Comparison of ENCODE assay signal across 9 mouse cellular contexts in the genomic region with DNA sequence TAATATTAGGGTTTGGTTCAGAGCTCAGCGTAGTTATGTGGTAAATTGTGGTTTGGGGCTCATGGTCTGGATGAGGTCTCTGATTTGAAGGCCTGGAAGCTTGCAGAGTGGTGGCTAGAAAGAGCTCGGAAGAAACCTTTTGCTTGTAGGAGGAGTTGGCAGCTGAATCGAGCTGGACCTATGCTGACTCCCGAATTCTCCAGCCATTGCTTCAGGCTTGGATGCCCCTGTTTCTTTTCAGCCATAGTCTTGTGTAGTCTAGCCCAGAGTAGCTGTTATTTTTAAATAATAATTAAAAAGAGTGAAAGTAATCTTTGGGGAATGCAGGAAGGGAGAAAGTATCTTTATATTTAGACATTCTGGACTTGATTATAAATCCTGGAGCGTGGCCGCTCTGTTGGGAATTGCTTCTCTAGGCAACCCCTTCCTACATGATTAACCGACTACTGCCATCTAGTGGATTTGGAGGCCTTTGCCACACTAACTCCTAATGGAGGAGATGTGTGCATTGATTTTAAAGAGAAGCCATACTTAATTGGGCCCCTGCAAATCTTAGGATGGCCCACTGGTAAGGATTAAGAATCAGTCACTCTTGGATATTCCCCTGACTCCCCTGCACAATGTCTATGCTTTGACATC.
DNase-seq lines count a peak whose midpoint lies in the region; ATAC-seq and TF ChIP-seq lines count a peak whose summit lies in the region.
"Had no signal": no experiment of that assay in that cellular context is flagged by ENCODE, and none has a peak within 500 bp of the region (broad histone marks: within the 10 kb centered on the region; RNA-seq: fewer than 3 reads in every experiment).

No protein-coding gene starts in this region.

- WGBS in liver, adult 2 months = 50% methylated on average over 7 of the region's 7 CpGs
- WGBS in liver, embryonic 12.5 days (ENCODE audit: insufficient replicate concordance) = 41% methylated on average over 7 of the region's 7 CpGs
- WGBS in midbrain, embryonic 12.5 days = 32% methylated on average over 7 of the region's 7 CpGs

- no peaks in the 10 kb centered on the region for H3K4me1 ChIP-seq in liver, adult 2 months (ENCODE audit: control insufficient read depth, insufficient read depth, low read length)
- H3K4me1 ChIP-seq in liver, embryonic 12.5 days = no peaks in the 10 kb centered on the region
- H3K4me1 ChIP-seq in midbrain, embryonic 12.5 days = no peaks in the 10 kb centered on the region

- H3K36me3 ChIP-seq in liver, adult 2 months (ENCODE audit: control insufficient read depth, insufficient read depth, low read length) = no peaks in the 10 kb centered on the region
- H3K36me3 ChIP-seq in liver, embryonic 12.5 days = no peaks in the 10 kb centered on the region
- H3K36me3 ChIP-seq in midbrain, embryonic 12.5 days = no peaks in the 10 kb centered on the region

- TF ChIP-seq POLR2A in liver, adult 2 months (IDR thresholded peaks at IDR 0.05; ENCODE audit: extremely low read depth, insufficient read depth, low read length) = no peak

- H3K9ac ChIP-seq in liver, adult 2 months (ENCODE audit: low read depth, low read length) = no peak overlapping the region
- H3K9ac ChIP-seq in liver, embryonic 12.5 days = no peak overlapping the region
- H3K9ac ChIP-seq in midbrain, embryonic 12.5 days (replicated peaks) = no peak overlapping the region

- no peaks in the 10 kb centered on the region for H3K9me3 ChIP-seq in liver, embryonic 12.5 days (replicated peaks)
- H3K9me3 ChIP-seq in midbrain, embryonic 12.5 days = no peaks in the 10 kb centered on the region

- TF ChIP-seq CTCF in liver, adult 2 months (IDR thresholded peaks at IDR 0.05; ENCODE audit: low read depth, low read length) = 0 out of 2 replicates have a peak, but pooled peaks have one; percentile 27

- H3K27ac ChIP-seq in liver, adult 2 months (replicated peaks; ENCODE audit: insufficient read depth, low read depth, low read length) = no peak overlapping the region
- no peak overlapping the region for H3K27ac ChIP-seq in liver, embryonic 12.5 days
- H3K27ac ChIP-seq in midbrain, embryonic 12.5 days (replicated peaks) = no peak overlapping the region

- no peak overlapping the region for H3K4me3 ChIP-seq in liver, adult 2 months (ENCODE audit: insufficient read depth, low read depth, low read length)
- no peak overlapping the region for H3K4me3 ChIP-seq in liver, embryonic 12.5 days
- no peak overlapping the region for H3K4me3 ChIP-seq in midbrain, embryonic 12.5 days
- H3K4me3 ChIP-seq: myocyte had no signal

- H3K4me2 ChIP-seq in liver, embryonic 12.5 days = no peak overlapping the region
- 0 out of 2 replicates have a peak overlapping the region, but pooled peaks have one; percentile 21 for H3K4me2 ChIP-seq in midbrain, embryonic 12.5 days (replicated peaks)

- DNase-seq in liver, adult 2 months (ENCODE audit: extremely low read depth, low read depth, low spot score) = peak; percentile 55
- peak; percentile 93 for DNase-seq in embryo, embryonic 10 days (ENCODE audit: low spot score)
- peak; percentile 6 to 17 for DNase-seq in gastrocnemius, adult 8-10 months (ENCODE audit: low spot score in 2 of 2)
- peak; percentile 29 for DNase-seq in induced T-regulatory cell, adult 2 months (ENCODE audit: low read depth)
- DNase-seq in left cerebral cortex, adult 11 months (ENCODE audit: low spot score) = peak; percentile 79
- peak; percentile 80 for DNase-seq in telencephalon, adult 2 months (ENCODE audit: low read depth, low spot score)

- no peak for ATAC-seq in liver, embryonic 12.5 days
- no peak for ATAC-seq in midbrain, embryonic 12.5 days (ENCODE audit: low FRiP score, low read depth)

- no peaks in the 10 kb centered on the region for H3K79me2 ChIP-seq in liver, adult 2 months (ENCODE audit: control insufficient read depth, insufficient read depth, low read length)

- H3K27me3 ChIP-seq in liver, adult 2 months (ENCODE audit: control insufficient read depth, insufficient read depth, low read length) = no peaks in the 10 kb centered on the region
- no peaks in the 10 kb centered on the region for H3K27me3 ChIP-seq in liver, embryonic 12.5 days (replicated peaks)
- no peaks in the 10 kb centered on the region for H3K27me3 ChIP-seq in midbrain, embryonic 12.5 days

Comparison
In these comparisons a context has a peak if more than half of its experiments do, and no peak if none do; other contexts are left out.
1. DNase-seq: peak in every context shown above with its lines; median percentile 93 in embryo, embryonic 10 days; 80 in telencephalon, adult 2 months; 79 in left cerebral cortex, adult 11 months; 55 in liver, adult 2 months; 29 in induced T-regulatory cell, adult 2 months; 12 in gastrocnemius, adult 8-10 months.